Mouse (Mus musculus): ENCODE measurements around the gene Lpp. TPM values are rescaled to one million over a fixed set of nuclear protein-coding genes. Genes with fewer than 3 reads are reported as not detected.
A peak's percentile ranks its signal among the peaks of the same experiment; 100 is the strongest.

Lpp gene
- total RNA-seq, 2 experiments from 2014 or later = 32.5 to 60.6 TPM

DNA sequence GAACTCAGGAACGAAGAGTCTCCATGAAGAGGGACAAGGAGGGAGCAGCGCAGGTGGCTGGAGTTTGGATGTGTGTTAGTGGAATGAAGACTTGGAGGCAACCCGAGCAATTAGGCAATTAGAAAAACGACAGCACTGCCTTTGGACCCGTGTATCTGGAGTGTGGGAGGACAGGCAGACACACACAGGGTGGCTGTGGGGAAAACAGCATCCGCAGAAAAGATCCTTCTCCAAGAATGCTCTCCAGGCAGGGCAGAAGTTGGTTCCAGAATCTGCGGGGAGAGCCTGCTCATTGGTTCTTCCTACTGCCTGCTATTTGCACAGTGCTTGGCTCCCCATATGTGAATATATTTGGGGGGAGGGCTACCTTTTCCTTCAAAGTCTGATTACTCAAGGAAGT, 143.0 kb downstream of the Lpp start:
- no peak for DNase-seq (ENCODE audit: low spot score in 2 of 2)

DNA sequence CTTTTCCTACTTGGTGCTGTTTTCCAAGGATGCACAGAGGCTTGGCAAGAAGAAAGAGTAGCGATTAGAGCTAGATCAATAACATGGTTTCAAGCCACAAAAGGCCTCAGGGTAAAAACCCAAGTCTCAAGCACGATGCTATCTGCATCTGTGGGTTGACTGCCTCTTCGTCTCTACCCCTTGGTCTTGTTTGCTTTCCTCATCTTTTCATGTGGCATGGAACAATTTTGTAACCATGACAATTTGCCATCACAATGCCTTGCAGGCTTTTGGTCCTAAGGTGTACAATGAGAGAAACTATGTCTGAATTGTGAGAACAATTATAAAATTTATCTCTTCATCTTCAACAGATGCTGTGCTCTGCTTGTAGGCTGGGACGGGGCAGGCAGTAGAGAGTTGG, 145.7 kb downstream of the Lpp start:
- no peak for DNase-seq (ENCODE audit: low spot score in 2 of 2)

DNA sequence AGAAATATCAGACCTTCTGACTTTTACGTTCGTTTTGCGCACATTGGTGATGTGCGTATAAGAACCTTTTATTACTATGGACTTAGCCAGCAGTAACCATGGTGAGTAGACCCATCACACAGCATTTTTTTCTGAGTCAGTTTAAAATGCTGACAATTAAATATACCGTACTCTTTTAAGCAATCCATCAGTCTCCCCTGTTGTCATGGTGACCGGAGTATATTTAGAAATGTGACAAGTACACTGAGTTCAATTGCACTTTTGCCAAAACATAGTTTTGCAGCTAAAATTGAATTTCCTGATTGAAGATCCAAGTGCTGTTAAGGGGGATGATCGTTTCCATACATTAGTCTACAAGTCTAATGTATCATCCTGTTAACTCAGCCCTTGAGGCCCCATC, 149.6 kb downstream of the Lpp start:
- DNase-seq (ENCODE audit: low spot score in 2 of 2) = no peak

DNA sequence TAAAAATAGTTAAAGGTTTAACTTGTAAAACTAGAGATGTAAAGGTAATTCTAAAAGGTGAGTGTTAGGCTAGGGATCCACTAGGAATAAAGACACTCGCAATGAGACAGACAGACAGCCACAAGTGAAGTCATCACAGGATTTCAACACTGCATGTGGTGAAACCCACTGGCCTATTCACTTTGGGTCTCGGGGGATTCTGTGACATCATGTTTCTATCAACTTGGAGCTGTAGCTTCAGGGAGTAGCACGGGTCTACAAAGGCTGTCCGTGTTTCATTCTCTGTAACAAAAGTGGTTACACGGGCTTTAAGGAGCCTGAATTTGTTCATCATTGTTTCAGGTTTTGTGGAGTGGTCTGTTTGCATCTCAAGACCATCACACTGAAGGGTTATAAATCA, 152.1 kb downstream of the Lpp start:
- DNase-seq (ENCODE audit: low spot score in 2 of 2) = no peak

DNA sequence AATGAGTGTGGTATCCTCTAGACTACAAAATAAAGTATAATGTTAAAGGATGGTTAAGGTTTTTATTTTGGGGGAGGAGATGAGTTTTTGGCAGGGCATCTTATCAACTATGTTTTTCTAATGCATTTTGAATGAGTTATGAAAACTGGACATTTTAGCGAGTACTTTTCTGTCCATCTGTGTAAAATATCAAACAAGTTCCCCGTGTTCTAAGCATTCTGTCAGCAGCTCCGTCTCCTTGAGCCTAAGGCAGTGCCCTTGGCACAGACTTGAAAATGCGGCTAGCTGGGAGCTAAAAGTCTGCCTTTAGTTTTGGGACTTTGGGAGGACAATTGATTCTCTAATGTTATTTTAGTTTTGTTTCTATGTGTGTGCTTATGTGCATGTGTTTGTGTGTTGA, 165.2 kb downstream of the Lpp start:
- no peak for DNase-seq (ENCODE audit: low spot score in 2 of 2)

DNA sequence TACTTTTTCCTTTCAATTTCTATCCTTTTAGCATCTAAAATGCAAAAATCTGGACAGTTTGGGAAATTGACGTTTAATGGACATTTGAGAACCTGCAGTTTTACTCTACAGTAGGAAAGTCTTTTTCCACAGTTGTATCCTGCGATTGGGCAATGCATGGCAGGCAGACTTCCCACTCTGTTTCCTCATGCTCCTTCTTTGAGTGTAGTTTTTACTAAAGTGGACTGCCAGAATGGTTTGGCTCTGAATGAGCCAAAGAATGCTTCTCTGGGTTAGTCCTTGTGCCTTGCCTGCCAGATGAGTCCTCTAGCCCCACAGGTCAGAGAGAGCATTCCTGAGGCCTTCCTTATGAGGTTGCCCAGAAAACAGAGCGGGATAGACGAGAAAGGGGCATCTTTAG, 166.5 kb downstream of the Lpp start:
- DNase-seq (ENCODE audit: low spot score in 2 of 2) = peak in 1 of 2 experiments; percentile 28

DNA sequence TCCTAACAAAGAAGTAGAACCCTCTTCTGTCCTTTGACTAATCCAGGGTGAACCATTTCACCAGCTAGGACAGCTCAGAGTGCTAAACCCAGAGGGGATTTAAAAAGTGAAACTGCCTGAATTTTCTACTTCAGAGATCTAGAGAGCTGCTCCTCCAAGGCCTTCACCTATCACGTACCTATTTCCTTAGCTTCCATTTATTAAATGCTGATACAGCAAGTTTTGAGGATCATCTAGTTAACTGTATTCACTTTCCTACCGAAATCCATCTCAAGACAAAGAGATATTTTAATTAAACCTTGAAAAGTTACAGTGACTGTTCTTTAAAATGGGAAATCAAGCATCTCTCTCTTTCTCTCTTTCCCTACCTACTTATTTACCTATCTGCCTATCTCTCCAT, 167.7 kb downstream of the Lpp start:
- DNase-seq (ENCODE audit: low spot score in 2 of 2) = no peak

DNA sequence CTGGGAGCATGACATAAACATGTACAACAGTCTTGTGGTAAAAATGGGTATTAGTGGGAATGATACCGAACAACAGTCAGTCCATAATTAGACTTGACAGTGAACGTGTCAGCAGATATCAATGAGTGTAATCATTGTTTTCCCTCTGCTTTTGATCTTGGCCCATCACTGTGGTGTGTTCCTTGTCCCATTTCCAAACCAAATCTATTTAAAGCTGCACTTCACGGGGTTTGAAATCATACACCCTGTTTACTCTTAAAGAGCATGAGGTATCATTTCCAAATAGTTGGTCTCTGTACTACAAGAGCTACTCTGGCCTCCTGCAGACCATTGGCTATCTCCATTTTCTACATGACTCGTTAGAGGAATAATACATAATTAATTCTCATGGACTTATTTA, 168.3 kb downstream of the Lpp start:
- no peak for DNase-seq (ENCODE audit: low spot score in 2 of 2)

DNA sequence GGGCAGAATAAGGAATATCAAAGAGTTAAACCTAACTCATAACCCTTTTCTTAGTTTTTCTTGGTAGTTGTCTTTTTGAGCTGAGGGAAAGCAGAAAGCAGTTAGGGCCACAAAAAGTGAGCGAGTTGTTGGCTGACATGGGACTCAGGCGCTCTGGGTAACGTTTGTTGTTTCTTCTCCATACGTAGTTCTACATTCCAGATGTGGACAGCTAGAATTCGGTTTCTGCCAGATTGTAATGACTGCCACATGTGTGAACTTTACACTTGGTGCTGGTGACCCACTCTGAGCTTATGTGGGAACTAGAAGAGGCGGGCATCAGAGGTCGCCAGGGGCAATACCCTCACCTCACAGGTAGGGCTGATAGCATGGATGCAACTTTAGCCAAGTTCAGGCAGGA, 172.0 kb downstream of the Lpp start:
- DNase-seq (ENCODE audit: low spot score in 2 of 2) = no peak

DNA sequence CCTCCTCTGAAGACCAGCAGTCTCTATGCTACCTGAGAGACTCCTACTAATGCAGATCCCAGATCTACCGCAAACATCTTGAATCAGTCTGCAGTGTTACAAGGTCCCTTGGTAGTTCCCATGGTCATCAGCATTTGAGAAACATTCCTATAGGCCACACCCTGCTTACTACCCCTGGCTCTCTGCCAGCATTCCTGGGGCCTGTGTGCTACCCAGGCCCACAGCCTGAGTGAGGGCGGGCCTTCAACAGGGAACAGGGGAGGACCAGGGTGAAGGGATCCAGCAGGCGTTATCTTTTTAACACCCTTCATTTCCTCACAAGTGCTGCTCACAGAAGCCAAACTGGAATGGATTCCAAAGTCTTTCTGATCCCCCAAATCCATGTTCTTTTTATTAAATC, 173.0 kb downstream of the Lpp start:
- DNase-seq (ENCODE audit: low spot score in 2 of 2) = no peak

DNA sequence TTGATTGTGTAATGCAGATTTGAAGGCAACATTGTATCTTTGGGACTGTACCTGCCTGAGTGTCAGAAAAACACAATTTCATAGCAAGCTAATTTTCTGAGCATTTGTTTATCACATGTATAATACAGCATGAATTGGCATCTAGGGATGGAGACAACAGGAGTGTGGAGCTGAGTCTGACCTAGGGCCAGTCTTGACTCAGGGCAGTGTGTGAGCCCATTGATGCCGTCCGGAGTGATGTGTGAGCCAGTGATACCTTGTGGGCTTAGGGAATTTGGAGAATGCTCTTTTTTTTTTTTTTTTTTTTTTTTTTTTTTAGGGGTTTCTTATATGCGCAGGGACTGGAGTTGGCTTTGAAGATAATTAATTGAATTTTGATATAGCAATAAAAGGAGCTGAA, 174.3 kb downstream of the Lpp start:
- DNase-seq (ENCODE audit: low spot score in 2 of 2) = no peak

DNA sequence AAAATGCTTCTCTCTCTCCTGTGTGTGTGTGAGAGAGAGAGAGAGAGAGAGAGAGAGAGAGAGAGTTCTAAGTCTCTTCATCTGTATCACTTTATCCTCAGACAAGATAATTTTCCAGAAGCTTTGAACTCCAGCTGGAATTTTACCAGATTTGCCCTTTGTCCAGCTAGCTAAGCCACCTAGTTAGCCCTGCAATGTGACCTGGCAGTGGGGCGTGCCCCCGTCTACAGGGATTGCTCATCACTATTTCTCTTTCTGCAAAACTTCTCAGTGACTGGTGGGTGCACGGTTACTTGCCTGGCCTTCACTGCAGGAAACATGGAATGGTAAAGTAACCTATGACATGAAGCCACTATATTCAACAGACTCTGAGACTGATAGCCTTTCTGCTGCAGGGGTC, 174.8 kb downstream of the Lpp start:
- peak in 1 of 2 experiments; percentile 19 for DNase-seq (ENCODE audit: low spot score in 2 of 2)

DNA sequence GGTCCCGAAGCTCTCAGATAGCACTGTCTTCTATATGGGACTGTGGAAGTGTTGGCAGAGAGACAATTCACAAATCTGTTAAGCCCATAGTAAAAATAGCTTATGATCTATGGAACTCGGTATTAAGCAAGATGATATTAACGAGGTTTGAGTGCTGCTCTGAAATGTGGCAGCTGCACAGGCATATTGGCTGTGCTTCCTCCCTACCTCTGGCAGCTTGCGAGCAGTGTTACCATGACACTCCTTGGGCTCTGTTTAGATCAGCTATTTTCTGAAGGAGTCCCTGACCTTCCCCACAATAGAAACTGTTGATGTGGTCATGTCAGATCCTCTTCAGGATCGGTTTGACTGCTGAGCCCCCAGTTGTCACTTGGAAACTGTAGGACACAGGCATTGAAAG, 176.4 kb downstream of the Lpp start:
- no peak for DNase-seq (ENCODE audit: low spot score in 2 of 2)

DNA sequence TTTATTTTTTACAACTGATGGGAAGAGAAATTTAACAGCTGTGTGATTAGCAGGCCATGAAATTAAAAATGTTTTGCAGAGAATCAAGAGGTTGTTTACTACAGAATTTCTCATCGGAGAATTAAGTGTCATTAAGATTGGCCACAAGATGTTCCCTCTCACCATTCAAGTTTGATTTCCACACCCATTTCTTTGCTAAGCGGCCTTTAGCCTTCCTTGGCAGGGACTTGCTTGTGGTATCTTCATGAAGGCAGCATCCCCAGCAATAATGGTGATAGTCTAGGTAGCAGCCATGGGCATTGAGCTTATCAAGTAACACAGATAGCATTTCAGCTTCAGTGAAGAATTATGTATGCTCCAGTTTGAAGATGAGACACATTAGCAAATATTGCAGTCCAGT, 183.7 kb downstream of the Lpp start:
- no peak for DNase-seq (ENCODE audit: low spot score in 2 of 2)

DNA sequence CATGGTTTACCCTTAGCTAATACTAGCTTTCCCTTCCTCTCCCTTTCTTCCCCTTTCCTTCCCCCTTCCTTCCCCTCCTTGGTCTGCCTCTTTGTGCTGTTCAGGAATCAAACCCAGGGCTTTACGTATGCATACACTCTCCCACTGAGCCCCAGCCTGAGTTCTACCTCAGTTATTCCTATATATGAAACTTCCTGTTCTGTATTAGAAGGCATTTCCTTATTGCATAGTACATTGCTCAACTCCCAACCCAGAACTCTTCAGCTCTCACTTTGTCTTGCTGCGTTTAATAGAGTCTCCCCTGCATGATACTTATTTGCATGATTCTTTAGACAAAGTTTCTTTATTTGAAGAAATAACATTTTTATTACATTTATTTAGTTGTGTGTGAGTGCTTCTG, 184.5 kb downstream of the Lpp start:
- no peak for DNase-seq (ENCODE audit: low spot score in 2 of 2)

DNA sequence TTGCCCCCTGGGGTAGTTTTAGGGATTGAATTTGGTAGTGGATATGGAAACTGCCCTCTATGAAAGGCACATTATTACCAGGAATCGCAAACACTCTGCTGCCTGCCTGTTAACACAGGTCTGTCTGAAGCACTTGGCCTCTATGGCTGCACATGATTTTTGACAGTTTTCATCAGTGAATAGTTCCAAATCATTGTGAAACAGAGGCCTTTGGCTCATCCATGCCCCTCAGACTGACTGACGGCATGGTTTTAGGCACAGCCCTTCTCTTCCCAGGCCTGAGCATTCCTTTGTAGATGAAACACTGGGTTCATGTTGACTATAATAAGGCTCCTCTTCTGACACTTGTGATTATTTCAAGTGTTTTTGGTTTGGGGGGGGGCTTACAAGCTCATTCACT, 189.5 kb downstream of the Lpp start:
- DNase-seq (ENCODE audit: low spot score in 2 of 2) = no peak

DNA sequence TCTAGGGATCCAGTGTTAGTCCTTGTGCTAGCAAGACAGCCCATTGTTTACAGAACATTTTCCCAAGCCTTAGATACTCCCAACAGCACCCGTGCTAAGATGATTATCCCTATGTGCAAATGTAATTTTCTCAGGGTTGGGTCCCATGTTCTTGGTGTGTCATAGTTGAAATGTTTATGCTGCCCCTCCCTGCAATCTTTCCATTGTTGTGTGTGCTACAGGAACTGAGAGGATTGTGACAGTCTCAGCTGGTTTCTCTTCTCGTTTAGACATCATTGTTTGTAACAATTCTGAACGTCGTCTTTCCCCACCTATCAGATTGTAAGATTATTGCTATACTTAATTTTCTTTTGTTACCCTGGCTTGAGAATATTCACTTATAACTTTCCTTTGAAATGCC, 200.2 kb downstream of the Lpp start:
- no peak for DNase-seq (ENCODE audit: low spot score in 2 of 2)

DNA sequence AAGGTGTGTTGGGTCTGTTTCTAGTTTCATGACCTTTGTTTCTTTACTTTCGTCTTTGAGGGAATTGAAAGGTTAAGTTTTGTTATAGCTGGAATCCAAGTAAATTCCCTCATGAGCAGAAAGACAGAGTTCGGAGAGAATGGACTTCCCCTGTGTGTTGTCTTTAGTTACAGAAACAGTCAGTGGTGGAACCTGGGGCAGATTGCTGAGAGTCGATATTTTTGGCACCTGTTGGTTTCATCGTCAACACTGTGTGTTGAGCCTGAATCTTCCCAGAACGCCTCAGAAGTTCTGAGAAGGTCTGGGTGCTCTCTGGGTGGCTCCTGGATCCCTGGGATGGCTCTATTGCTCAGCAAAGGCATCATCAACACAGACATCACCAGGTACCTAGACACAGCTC, 201.2 kb downstream of the Lpp start:
- no peak for DNase-seq (ENCODE audit: low spot score in 2 of 2)

DNA sequence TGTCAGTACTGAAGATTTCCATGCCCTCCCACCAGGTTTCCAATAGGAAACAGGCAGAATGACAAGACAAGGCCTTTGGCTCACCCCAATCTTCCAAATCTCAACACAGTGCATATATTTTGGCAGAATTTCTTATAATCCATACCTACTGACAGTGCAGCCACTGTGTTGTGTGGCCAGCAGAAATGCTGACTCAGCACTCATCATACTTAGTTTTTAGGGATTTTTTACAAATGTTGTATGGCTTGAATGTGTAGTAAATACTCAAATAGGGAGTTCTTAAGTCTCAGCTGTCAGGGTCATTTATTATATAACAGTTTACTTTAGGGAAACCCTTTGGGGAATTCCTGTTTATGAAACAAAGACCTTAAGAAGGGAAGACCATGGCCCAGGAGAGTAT, 202.2 kb downstream of the Lpp start:
- DNase-seq (ENCODE audit: low spot score in 2 of 2) = no peak

DNA sequence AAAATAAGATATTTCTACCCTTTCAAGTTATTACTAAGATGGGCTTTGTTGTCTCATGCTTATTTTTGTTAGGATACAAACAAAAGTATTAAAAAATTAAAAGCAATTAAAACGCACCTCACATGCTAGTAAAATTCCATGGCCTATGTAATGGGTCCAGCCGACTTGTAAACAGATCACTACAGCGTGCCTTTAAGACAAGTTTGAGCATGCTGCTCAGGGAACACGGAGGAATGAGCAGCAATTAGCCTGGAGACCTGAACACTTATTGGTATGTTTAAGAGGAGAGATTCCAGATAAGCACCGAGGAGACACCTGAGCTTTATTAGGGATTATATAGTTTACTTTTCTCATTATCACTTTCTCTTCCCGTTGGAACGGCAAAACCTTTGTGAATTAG, 205.3 kb downstream of the Lpp start:
- DNase-seq (ENCODE audit: low spot score in 2 of 2) = no peak

DNA sequence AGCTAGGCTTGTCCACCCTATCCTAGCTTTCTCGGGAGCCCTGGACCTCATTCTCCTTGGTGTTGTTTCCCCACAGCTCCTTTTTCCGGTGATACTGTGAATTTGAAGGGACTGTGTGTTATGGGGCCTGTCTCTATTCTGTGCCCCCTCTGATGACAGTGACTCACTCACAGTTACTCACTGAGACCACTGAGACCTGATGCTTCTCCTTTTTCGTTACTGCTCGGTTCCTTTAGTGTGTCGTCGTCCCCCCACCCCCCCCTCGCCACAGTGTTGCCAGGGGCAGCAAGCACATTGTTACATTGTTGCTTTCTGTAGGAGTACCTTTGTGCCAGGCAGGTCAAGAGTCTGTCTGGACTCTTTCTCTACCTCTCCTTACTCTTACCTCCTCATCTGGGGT, 206.5 kb downstream of the Lpp start:
- no peak for DNase-seq (ENCODE audit: low spot score in 2 of 2)

DNA sequence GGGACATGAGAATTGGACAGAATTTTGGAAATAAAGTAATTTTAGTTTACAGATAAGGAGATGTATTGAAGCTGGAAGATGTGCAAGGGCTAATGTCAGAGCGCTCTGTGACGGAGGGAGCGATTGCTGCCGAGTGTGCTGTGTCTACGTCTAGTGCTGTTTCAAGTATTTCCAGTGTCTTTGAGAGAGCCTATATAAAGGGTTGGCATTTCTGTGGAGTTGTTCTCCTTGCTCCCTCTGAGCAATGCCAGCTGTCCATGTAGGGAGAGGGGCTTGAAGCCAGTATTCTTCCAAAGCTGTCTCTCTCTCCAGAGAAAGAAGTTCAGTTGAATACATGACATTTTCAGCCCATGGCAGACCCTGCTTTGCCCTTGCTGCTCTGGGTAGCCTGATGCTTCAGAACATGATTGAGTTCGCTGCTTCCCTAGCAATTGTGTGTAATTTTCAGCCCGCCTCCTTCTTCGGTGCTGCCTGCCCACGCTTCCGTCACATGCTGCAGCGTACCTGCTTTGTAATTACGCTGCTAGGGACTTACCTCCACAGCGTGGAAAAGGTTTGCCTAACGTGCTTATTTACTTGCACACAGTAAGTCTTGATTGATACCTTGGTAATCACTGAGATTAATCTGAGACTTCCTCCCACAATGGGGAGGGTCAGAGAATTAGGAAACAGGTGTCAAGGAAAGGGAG, 207.1 kb downstream of the Lpp start:
- DNase-seq (ENCODE audit: low spot score in 2 of 2) = no peak

DNA sequence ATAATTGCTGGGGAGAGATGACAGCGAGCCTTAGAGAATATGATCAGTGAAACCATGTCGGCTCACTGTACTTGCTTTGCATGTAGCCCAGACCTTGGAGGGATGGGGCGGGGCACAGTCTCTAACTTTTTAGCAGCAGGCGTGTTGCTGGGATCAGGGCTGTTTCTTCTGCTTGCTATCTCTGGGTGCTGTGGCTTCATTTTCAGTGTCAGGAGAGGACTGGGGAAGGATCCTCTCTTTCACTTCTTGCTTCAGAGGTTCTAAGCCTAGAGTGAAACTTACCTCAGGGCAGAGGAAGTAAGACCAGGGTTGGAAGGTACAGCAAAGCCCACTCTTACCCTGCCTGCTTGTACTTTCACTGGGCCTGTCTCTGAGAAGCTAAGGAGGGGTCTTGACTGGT, 210.0 kb downstream of the Lpp start:
- no peak for DNase-seq (ENCODE audit: low spot score in 2 of 2)

DNA sequence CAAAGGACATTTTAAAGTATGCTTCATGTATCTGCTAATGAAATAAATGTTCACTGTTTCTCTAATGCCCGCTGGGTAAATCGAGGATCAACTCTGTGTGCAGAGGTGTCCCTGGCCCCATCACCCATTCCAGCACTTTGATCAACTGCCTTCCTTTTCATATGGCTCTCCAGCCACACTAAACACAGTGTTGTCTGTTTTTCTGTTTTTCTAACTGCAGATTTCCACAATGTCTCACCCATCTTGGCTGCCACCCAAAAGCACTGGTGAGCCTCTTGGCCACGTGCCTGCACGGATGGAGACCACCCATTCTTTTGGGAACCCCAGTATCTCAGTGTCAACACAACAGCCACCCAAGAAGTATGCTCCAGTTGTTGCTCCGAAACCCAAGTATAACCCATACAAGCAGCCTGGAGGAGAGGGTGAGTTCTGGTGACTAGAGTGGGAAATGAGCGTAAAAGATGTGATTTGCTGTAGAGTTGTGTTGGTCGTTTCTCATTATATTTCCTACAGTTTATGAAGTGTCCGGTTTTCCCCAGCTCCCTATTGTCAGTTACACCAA, 214.7 kb downstream of the Lpp start:
- DNase-seq (ENCODE audit: low spot score in 2 of 2) = no peak
